Mouse (Mus musculus): ENCODE measurements around the gene Heca. TPM values are rescaled to one million over a fixed set of nuclear protein-coding genes. Genes with fewer than 3 reads are reported as not detected.
"Not testable (repeated sequence)": the region's sequence is repeated elsewhere in the genome, so short reads cannot be mapped to it uniquely, and the experiment has no call there.

Heca gene
- 10 to 100 TPM; 12.6 to 15.6 TPM for total RNA-seq (2021)
- long read RNA-seq, experiment 1, full-length matches to known transcripts = 4 of 5 reads
- long read RNA-seq, experiment 1, partial matches to known transcripts = 0 of 5 reads
- long read RNA-seq, experiment 1, other reads (novel, unspliced or antisense) = 1 of 5 reads
- long read RNA-seq, experiment 2, full-length matches to known transcripts = 16 of 19 reads
- long read RNA-seq, experiment 2, partial matches to known transcripts = 0 of 19 reads
- long read RNA-seq, experiment 2, other reads (novel, unspliced or antisense) = 3 of 19 reads

DNA sequence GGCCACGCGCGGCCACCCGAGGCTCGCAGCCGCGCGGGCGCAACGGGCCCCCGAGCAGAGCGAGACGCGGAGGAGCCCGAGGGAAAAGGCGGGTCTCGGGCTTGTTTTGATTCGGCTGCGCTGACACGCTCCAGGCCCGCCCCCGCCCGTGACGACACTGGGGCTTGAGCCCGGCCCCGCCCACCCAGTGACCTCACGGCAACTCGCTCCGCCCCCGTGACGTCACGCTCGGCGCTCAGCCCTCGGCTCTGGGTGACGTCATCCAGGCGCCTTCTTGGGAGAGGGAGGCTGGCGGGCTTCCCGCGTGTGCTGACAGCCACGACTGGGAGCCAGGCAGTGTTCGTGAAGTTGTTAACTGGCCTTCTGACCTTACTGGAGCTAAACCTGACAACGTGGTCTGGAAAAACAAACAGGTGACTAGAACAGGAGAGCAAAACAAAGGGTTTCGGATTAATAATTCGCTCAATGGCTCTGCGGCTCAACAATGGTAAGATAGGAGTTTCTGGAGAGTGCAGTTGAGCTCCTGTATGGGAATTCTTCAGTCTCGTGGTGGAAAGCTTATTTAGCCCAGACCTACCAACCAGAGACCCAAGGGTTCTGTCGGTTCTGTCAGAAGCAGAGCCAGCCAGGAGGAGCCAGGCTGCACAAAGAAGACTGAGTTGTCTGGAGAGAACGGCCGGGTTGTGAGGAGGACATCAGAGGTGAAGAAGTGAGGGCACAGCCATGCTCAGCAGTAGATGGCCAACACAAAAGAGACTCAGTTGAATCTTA is at the start of gene Heca:
Gene Heca (minus strand): TSS at position 108 of the 771 bp plus-strand sequence.
- peak; percentile 85 for DNase-seq

DNA sequence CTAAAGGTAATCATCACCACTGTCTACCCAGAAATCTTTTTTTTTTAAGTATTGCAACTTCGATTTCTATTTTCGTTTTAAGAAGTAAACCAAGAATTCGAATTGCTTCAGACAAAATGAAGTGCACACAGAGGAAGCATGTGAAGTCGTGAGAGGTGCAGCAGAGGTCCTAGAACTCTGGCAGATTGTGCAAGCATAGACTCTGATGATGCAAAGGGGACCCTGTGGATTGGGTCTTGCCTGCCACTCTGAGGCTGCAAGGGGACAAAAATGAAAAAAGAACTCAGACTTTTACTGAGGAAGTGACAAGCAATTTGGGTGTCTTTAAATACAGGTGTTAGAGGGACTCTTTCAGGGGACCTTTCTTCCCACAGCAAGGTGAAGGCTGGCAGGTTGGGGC is 42.7 kb upstream of the Heca start:
- DNase-seq = no peak

DNA sequence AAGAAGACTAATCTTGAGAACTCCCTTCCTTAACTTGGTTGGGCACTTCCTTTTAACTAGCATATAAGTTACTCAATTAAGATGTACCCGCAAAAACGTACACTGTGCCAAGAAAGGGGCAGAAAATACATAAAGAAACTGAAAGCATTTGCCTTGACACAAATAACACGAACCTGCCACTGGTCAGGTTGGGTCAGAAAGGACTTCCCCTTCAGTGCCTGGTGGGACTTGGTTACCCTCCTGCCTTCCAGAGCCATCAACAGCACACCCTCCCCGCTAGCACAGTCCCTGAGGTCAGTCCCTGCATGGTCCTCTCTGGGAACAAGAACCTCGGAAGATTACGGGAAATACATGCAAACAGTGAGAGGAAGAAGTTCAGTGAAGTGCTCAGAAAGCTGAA is 41.3 kb upstream of the Heca start:
- no peak for DNase-seq

DNA sequence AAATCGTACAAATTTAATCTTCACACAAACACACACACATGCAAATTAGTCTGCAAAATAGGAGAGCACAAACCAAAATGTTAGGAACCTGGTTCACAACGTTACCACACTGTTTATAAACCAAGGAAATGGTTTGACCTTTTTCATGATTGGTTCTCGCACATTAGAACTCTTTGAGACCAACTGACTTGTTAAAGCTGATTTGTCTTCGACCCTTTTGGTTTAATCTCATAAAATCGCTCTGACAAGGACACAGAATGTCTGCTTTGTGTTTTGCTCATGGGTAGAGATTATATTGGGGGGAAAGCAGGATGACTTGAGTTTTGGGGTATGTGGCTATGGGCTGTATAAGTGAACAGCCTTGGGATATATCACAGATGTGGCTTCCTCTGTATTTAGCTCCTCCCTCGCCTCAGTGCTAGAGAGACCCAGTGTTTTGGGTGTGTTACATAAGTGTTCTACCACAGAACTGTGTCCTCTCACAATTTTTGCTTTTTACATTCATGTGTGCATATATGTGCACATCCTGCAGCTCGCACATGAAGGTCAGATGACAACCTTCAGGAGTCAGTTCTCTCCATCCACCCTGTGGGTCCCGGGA is 40.1 kb upstream of the Heca start:
- DNase-seq = no peak

DNA sequence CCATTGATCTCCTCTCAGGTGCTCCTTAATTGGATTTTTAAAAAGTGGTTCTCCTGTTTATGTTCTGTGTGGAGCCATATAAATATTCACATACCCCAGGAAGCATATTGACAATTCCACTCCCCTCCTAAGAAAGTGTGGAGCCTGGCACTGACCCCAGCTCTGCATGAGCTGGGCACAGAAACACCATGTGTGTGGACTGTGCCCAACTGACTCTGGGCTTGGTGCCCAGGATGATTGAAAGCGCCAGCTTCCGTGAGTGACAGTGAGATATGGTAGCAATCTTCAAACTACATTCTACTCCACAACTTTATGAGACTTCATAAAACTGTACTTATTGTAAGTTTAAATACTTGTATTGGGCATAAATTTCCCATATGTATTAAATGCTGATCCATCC is 35.4 kb upstream of the Heca start:
- DNase-seq = peak; percentile 51

DNA sequence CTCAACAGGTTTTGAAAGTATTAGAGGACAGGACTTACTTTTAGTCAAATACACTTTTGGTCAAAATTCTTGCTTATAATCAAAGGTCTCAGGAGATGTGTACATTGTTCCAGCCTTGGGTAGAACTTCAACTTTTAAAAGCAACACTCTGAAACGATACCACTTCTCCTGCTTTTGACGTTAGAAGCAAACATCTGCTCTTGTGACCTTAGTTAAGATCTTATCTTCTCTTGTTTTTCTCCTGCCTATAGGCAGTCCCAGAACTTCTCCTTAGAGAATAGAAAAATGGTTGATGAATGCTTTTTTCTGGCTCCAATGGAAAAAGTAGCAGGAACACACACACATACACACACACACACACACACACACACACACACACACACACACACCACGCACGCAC is 18.2 kb upstream of the Heca start:
- DNase-seq = no peak

DNA sequence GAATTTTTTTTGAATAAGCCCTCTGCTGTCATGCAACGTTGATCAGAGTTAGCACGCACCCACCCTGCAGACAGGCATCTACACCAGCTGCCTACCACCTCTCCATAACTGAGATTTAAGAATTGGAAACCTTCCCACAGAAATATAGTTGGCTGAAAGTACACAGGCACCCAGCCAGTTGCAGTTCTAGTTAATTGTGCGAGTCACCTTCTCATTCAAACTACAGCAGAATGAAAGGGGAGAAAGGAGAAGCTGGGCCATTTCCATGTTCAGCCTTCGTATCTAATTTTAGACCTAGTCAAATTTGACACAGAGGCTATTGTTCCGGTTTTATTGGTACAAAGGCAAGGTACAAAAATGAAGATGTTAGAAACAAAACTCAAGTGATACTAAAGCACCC is 2.9 kb upstream of the Heca start:
- DNase-seq = no peak

DNA sequence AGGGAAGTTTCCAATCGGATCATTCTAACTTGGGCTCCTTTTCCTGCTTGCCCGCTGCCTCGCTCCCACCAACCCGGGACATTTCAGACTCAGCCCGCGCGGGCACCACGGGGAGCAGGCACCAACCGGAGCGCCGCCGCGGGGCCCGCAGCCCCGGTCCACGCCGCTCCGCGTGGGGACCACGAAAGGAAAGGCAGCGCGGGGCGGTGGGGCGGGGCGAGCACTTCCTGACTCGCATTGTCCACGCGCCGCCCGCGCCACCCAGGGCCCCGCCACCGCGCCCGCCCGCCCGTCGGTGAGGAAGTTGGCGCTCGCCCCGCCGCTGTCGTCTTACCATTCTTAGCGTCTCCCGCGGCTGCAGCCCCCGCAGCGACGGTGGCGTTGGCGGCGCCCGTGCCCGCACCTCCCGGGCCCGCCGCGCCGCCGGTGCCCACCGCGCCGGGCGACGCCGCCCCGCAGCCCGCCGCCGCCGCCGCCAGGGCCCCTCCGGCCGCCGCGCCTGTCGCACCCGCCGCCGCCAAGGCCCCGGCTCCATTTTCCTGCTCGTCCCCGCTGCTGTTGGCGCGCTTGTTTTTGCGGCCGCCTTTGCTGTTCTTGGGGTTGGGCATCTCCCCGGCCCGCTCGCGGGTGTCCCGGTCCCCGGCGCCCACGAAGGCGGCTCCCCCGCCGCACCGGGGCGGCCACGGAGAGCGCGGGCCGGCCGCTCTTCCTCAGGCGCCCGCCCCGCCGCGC is 526 bp downstream of the Heca start:
- DNase-seq = peak; percentile 62

DNA sequence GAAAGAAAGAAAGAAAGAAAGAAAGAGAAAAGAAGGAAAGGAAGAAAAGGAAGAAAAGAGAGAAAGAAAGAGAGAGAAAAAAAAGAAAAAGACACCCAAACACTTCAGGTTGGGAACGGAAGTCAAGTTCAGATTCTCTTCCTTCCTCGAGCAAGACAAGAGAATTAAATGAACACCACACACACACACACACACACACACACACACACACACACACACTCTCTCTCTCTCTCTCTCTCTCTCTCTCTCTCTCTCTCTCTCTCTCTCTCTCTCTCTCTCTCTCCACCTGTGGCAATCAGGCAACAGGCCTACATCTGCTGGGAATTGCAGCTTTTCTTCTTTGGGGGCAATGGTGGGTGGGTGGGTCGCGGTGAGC is 1.1 kb downstream of the Heca start:
- not testable (repeated sequence) for DNase-seq

DNA sequence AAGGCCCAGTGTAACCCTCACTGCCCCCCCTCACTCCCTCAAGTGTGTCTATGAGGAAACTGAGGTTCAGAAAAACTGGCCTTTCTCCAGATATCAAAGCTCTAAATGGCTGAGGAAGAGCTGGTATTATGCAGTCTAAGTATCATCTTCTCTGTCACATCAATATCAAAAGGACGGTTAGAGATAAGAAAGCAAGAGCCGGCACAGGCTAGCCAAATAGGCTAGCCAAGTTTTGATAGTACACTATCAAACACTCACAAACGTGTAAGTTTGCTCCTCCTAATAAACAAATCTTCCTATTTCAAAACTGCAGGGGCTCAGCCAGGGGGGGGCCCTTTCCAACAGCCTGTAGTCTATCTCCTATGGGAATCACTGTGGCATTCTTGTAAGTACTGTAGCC is 1.8 kb downstream of the Heca start:
- DNase-seq = no peak

DNA sequence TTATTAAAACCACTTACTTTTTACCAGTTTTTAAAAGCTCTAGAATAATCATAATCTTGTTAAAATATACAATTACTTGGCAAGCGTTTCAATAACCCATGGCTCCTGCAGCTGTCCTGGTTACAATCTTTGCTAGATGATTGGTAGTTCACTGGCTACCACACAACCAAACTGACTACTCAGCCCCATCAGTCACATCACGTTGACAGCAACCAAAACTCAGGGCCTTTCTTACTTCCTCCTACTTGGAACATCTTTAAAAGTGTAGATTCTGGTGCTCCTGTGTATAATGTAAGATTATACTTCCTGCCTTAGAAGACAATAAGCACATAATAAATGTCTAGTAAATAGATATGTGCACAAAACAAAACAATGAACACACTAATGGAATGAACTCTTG is 14.2 kb downstream of the Heca start:
- DNase-seq = no peak

DNA sequence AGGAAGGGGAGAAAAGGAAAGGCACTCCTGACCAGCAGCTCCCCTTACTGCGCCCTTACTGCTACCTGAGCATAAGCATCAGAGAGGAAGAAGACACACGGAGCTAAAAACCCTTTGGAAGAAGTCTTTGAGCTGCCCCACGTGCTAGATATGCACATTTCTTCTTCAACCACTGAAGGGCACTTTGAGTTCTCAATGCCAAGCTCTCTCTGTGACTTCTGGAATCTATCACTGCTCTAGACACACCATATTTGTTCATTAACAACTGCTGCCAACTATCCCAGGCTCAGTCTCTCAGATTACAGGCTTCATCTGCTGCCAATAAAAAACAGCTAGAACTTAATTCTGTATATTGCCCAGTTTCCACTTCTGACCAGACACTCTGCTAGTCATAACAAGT is 15.7 kb downstream of the Heca start:
- no peak for DNase-seq

DNA sequence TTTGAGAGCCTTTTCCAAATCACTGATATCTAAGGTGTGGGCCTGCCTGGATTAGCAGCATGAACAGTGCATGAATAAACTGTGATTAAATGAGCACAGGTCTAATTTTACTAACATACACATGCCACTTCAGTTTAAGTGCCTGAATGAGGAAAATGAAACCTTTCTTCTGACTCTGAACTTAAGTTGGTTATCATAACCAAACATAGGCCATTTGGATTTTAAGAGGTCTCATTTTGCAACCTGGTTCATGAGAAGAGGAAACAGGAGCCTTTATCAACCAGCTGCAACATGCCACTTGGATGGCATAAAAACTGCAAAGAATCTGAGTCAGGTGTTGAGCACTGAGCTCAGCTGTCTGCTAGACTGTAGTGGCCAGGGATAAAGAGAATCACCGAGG is 16.7 kb downstream of the Heca start:
- DNase-seq = no peak

DNA sequence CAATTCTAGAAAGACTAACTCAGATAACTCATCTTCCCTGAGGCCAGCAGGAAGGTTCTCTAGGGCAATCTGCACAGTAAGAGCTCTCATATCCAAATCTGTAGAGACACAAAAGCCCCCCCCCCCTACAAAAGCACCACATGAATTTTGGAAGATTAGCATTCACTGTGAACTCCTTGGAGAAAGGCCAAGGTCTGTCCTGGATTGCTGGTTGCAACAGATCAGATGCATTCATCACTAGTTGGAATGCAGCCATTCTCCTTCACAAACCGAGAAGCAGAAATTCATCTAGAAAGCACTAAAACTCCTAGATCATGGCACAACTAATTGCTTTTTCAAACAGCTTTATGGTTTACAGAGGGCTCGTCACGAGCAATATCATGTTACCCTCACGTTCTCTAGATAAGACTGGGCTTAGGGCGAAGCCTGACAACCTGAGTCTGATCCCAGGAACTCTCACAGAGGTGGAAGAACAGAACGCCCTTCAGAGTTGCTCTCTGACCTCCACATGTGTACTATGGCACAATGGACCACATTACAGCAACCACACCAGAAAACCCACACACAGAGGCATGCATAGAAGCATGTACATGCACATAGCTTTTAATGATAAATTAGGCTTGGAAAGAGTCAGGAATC is 17.3 kb downstream of the Heca start:
- DNase-seq = no peak

DNA sequence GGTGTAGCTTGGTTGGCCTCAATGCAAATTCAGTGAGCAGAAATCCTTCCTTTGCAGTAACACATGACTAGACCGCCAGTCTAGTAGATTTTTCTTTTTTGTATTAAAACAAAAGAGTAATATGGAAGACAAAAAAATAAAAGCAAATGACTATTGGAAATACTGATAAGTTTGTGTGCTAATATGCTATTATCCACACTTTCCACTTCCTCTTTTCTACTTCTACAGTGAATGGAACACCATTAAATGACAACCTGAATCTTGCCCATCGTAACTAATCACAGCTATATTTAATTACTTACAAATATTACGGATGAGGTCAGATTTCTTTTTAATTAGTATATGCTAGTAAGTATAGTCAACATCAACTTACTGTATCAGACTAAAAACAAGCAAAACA is 22.7 kb downstream of the Heca start:
- no peak for DNase-seq

DNA sequence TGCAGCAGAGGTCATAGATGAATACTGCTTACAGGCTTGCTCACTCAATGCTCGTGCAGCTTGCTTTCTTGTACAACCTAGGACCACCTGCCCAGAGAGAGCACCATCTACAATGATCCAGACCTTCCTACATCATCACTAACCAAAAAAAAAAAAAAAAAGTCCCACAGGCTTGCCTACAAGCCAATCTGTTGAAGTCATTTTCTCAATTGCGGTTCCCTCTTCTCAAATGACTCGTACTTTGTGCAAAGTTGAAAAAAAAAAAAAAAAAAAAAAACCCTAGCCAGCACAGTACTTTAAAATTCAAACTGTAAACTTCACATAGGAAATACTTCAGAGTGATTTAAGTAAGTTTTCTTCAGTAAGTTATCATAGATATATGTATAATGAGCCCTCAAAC is 23.7 kb downstream of the Heca start:
- DNase-seq = no peak

DNA sequence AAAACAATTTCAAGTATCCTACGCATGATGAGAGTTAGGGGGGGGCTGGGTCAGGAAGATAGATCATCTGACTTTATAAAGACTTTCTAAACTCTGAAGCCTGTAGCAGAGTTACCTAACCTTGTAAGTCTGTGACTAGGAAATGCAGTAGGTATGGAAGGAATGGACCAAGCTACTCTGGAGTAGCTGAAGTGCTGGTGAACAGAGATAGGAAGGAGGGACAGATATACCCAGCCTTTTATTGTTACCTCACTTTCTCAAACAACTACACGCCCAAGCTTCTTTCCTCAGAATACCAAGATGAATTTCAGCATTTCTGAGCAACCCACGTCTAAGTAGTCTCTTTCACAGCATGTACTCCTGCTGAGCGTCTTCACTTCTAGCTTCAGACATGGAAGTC is 26.5 kb downstream of the Heca start:
- no peak for DNase-seq

DNA sequence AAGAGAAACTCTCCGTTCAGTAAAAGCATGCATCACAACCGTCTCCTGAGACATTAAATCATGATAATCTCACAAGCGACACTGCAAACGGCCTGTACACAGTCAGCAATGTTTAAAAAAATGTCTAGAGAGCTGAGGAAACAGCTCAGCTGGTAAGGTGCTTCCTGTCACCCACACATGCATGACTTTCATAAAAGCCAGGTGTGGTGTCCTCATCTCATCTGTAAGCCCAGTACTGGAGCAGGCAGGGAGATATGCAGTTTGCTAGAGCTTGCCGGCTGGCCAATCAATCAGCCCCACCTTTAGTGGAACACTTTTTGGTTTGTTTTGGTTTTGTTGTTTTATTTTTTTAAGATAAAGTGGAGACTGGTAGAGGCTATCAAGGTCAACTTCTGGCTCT is 27.9 kb downstream of the Heca start:
- no peak for DNase-seq

DNA sequence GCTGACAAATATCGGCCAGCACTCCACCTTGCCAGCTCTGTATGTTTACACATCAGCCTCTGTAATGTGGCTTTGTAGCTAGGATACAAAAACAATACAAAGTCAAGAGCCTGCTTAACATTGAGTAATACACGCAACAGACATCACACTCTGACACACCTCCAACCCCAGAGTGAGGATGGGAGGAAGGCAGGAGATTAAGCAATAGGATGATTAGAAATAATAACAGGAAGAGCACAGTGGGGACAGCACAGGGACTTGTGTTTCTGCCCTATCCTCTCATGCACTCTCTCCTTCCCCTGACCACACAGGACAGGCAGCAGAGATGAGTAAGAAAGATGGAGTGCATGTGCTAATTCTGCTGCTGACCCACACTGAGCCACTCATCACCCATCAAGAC is 28.8 kb downstream of the Heca start:
- no peak for DNase-seq

DNA sequence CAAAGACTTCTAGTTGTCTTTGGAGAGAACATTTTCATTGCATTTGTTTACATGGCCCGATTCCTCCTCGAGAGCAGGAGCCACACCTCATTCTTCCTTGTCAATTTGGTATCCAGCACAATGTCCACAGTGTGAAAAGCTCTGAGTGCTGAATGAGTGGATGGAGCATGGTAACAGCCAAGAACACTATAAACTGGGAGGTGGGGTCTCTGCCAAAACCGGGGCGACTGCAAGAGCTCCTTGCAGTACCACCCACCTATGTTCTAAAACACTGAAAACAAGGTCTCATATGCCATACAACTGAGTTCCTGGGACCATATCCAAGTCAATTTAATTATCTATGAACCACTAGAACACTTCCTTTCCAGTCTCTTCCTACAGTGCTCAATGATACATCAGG is 39.1 kb downstream of the Heca start:
- no peak for DNase-seq

DNA sequence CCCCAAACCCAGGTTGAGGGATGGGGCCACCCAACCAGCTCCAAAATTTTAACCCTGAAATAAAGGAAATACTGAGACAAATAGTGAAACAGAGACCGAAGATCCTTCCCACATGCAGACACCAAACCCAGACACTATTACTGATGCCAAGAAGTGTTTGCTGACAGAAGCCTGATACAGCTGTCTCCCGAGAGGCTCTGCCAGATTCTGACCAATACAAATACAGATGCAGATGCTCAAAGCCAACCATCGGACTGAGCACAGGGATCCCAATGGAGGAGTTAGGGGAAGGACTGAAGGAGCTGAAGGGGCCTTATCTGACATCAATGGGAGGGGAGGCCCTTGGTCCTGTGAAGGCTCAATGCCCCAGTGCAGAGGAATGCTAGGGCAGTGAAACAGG is 41.5 kb downstream of the Heca start:
- not testable (repeated sequence) for DNase-seq

DNA sequence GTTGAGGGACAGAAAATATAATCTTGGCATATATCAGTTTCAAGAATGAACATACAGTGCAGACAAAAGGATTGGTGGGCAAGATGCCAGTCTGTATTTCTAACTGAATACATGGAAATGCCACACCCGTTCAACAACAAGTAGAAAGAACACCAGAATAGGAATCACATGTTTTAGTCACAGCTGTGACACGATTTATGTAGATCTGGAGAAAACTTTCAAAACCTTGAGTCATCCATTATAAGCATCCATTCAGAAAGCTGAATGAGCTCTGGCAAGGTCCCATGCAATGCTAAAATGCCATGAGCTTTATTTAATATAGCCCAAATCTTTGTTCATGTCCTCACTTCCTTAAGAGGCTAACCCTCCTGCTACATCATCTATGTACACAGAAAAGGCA is 44.4 kb downstream of the Heca start:
- DNase-seq = no peak

DNA sequence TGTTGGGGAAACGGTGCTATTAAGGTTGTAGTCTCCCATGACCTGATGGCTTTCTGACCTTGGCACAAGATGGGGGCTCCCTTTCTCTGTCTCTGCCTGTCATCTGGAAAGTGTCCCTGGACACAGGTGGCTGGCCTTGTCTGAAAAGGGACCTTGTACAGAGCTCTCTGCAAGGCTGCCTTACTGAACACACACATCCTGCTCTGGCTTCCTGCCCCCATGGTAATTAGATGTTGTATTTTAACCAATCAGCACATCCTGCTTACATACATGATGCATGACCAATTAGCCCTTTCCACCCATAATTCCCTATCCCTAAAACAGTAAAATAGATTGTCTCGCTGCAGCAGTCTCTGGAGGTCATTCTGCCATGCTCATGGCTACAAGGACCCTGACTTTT is 67.1 kb downstream of the Heca start:
- DNase-seq = no peak
